15 mouse cellular contexts compared by ENCODE assay signal in genomic region chr2:26556535-26556993, GRCm38 (mm10). TPM values are rescaled to one million over a fixed set of nuclear protein-coding genes. Genes with fewer than 3 reads are reported as not detected.
DNase-seq lines count a peak whose midpoint lies in the region; ATAC-seq lines count a peak whose summit lies in the region.
"Had no signal": no experiment of that assay in that cellular context is flagged by ENCODE, and none has a peak within 500 bp of the region (broad histone marks: within the 10 kb centered on the region; RNA-seq: fewer than 3 reads in every experiment).

No protein-coding gene starts in this region.

- H3K9me3 ChIP-seq in heart, embryonic 12.5 days (replicated peaks): no peaks in the 10 kb centered on the region
- no peaks in the 10 kb centered on the region for H3K9me3 ChIP-seq in heart, embryonic 16.5 days (replicated peaks; ENCODE audit: control insufficient read depth, low read length)
- H3K9me3 ChIP-seq in stomach, embryonic 14.5 days (ENCODE audit: control insufficient read depth, low read depth, low read length): no peaks in the 10 kb centered on the region
- H3K9me3 ChIP-seq: hindbrain, embryonic 15.5 days; neural tube, embryonic 12.5 days had no signal

- H3K27ac ChIP-seq in heart, embryonic 12.5 days (ENCODE audit: poor library complexity, severe bottlenecking): 0 out of 2 replicates have a peak overlapping the region, but pooled peaks have one; percentile 4
- peak overlapping the region; percentile 85 for H3K27ac ChIP-seq in heart, embryonic 16.5 days (ENCODE audit: low read length)
- H3K27ac ChIP-seq in stomach, embryonic 14.5 days (ENCODE audit: low read length): peak overlapping the region; percentile 52; the same call in 1 of the 2 replicates
- H3K27ac ChIP-seq: hindbrain, embryonic 15.5 days; neural tube, embryonic 12.5 days had no signal

- H3K36me3 ChIP-seq in heart, embryonic 12.5 days: no peaks in the 10 kb centered on the region
- H3K36me3 ChIP-seq in heart, embryonic 16.5 days (ENCODE audit: control insufficient read depth, insufficient read depth): no peaks in the 10 kb centered on the region
- no peaks in the 10 kb centered on the region for H3K36me3 ChIP-seq in stomach, embryonic 14.5 days (ENCODE audit: control insufficient read depth, insufficient read depth, low read length)
- H3K36me3 ChIP-seq: hindbrain, embryonic 15.5 days; neural tube, embryonic 12.5 days had no signal

- H3K4me2 ChIP-seq in heart, embryonic 12.5 days: no peak overlapping the region; the same call in 1 of the 2 replicates
- peak overlapping the region; percentile 1; the same call in 1 of the 2 replicates for H3K4me2 ChIP-seq in heart, embryonic 16.5 days (ENCODE audit: low read depth, low read length)
- no peak overlapping the region for H3K4me2 ChIP-seq in stomach, embryonic 14.5 days (replicated peaks; ENCODE audit: low read depth, low read length)
- H3K4me2 ChIP-seq: hindbrain, embryonic 15.5 days; neural tube, embryonic 12.5 days had no signal

- no peak for DNase-seq in heart, adult 8-10 months (ENCODE audit: low spot score)
- DNase-seq in testis, postnatal 14 days (ENCODE audit: low spot score): peak; percentile 54
- DNase-seq in testis, postnatal 10 days (ENCODE audit: low spot score): no peak
- no peak for DNase-seq in embryo, embryonic 10 days (ENCODE audit: low spot score)
- no peak for DNase-seq in left cerebral cortex, postnatal 10 days (ENCODE audit: extremely low spot score in 1 of 2, low spot score in 2 of 2)
- DNase-seq: cerebellum, postnatal 10 days; kidney, postnatal 36 days; right cerebral cortex, postnatal 14 days had no signal

- H3K4me3 ChIP-seq in heart, embryonic 12.5 days: no peak overlapping the region
- no peak overlapping the region for H3K4me3 ChIP-seq in heart, embryonic 16.5 days (ENCODE audit: low read length)
- H3K4me3 ChIP-seq in stomach, embryonic 14.5 days (ENCODE audit: low read depth, low read length): no peak overlapping the region
- H3K4me3 ChIP-seq: hindbrain, embryonic 15.5 days; neural tube, embryonic 12.5 days had no signal

- WGBS in heart, embryonic 12.5 days: 30% methylated on average over 4 of the region's 4 CpGs
- 26% methylated on average over 4 of the region's 4 CpGs for WGBS in heart, embryonic 16.5 days
- 25% methylated on average over 4 of the region's 4 CpGs for WGBS in stomach, embryonic 14.5 days

- peak overlapping the region; percentile 3; the same call in 1 of the 2 replicates for H3K9ac ChIP-seq in heart, embryonic 12.5 days
- no peak overlapping the region; the same call in 1 of the 2 replicates for H3K9ac ChIP-seq in heart, embryonic 16.5 days (ENCODE audit: low read length)
- no peak overlapping the region for H3K9ac ChIP-seq in stomach, embryonic 14.5 days (replicated peaks; ENCODE audit: low read depth, low read length)
- H3K9ac ChIP-seq: hindbrain, embryonic 15.5 days; neural tube, embryonic 12.5 days had no signal

- peaks cover 28% of the 10 kb centered on the region for H3K4me1 ChIP-seq in heart, embryonic 12.5 days (replicated peaks)
- peaks cover 32% of the 10 kb centered on the region for H3K4me1 ChIP-seq in heart, embryonic 16.5 days (ENCODE audit: control insufficient read depth, insufficient read depth, low read length)
- 0 out of 2 replicates have a peak, but pooled peaks cover 5% of the 10 kb centered on the region for H3K4me1 ChIP-seq in stomach, embryonic 14.5 days (ENCODE audit: control insufficient read depth, insufficient read depth, low read length)

- H3K27me3 ChIP-seq in heart, embryonic 12.5 days (replicated peaks): no peaks in the 10 kb centered on the region
- H3K27me3 ChIP-seq in heart, embryonic 16.5 days (ENCODE audit: control insufficient read depth, insufficient read depth, low read length): no peaks in the 10 kb centered on the region
- no peaks in the 10 kb centered on the region for H3K27me3 ChIP-seq in stomach, embryonic 14.5 days (ENCODE audit: control insufficient read depth, insufficient read depth, low read length)
- H3K27me3 ChIP-seq: hindbrain, embryonic 15.5 days; neural tube, embryonic 12.5 days had no signal

- ATAC-seq in heart, embryonic 12.5 days (ENCODE audit: insufficient number of reproducible peaks, low FRiP score): 0 out of 2 replicates have a peak, but pooled peaks have one; percentile 3
- peak; percentile 63; the same call in 1 of the 2 replicates for ATAC-seq in heart, embryonic 16.5 days (replicated peaks; ENCODE audit: extremely low read depth, insufficient read depth, low FRiP score)
- peak; percentile 68 for ATAC-seq in stomach, embryonic 14.5 days (ENCODE audit: insufficient number of reproducible peaks, insufficient read depth, low FRiP score, low read depth)
- ATAC-seq: CD4-positive, CD25-positive, alpha-beta regulatory T cell, adult 4 months had no signal

- intact Hi-C loops in left cerebral cortex, postnatal 10 days (cut with DNase I): no loop called here

RNA-seq across cellular contexts. Expression of gene Egfl7, which starts 23.2 kb away (rescaled TPM):
- 139 and 146 TPM in 2 replicates for polyA plus RNA-seq in heart, embryonic 12.5 days (2016; fragmentation: Nextera tagmentation; extraction: Ambion mirVana)
- total RNA-seq in heart, adult 8-10 months (2022): 100 to 1,000 TPM; 122 to 172 (median 148) TPM
- 188 and 216 TPM in 2 replicates for polyA plus RNA-seq in heart, embryonic 16.5 days (2015; fragmentation: Nextera tagmentation; extraction: Ambion mirVana)
- polyA plus RNA-seq in stomach, embryonic 14.5 days (2014; fragmentation: Nextera tagmentation; extraction: Ambion mirVana): 113 and 120 TPM in 2 replicates
- total RNA-seq in left cerebral cortex, postnatal 10 days (2021): 10 to 100 TPM; 73.5 to 83.0 TPM
- polyA plus RNA-seq: CD4-positive, CD25-positive, alpha-beta regulatory T cell, adult 4 months had no signal

RNA-seq across cellular contexts. Expression of gene Gm20532, which starts 29.9 kb away (rescaled TPM):
- 0.28 TPM in 1 of 2 replicates, not detected in the other for polyA plus RNA-seq in heart, embryonic 12.5 days (2016; fragmentation: Nextera tagmentation; extraction: Ambion mirVana)
- not detected for total RNA-seq in heart, adult 8-10 months (2022)
- not detected in 2 replicates for polyA plus RNA-seq in heart, embryonic 16.5 days (2015; fragmentation: Nextera tagmentation; extraction: Ambion mirVana)
- not detected in 2 replicates for polyA plus RNA-seq in stomach, embryonic 14.5 days (2014; fragmentation: Nextera tagmentation; extraction: Ambion mirVana)
- total RNA-seq in left cerebral cortex, postnatal 10 days (2021): not detected
- total RNA-seq: left cerebral cortex, postnatal 36 days had no signal
- polyA plus RNA-seq: CD4-positive, CD25-positive, alpha-beta regulatory T cell, adult 4 months; hindbrain, embryonic 15.5 days; neural tube, embryonic 12.5 days had no signal

RNA-seq across cellular contexts. Expression of gene Notch1, which starts 40.1 kb away (rescaled TPM):
- 20.4 TPM in 2 replicates for polyA plus RNA-seq in heart, embryonic 12.5 days (2016; fragmentation: Nextera tagmentation; extraction: Ambion mirVana)
- 10 to 100 TPM; 22.2 to 36.5 (median 29.1) TPM for total RNA-seq in heart, adult 8-10 months (2022)
- polyA plus RNA-seq in heart, embryonic 16.5 days (2015; fragmentation: Nextera tagmentation; extraction: Ambion mirVana): 17.9 and 21.8 TPM in 2 replicates
- 29.5 and 31.7 TPM in 2 replicates for polyA plus RNA-seq in stomach, embryonic 14.5 days (2014; fragmentation: Nextera tagmentation; extraction: Ambion mirVana)
- total RNA-seq in left cerebral cortex, postnatal 10 days (2021): 10 to 100 TPM; 26.4 to 30.5 TPM

RNA-seq across cellular contexts. Expression of gene Agpat2, which starts 47.7 kb away (rescaled TPM):
- polyA plus RNA-seq in heart, embryonic 12.5 days (2016; fragmentation: Nextera tagmentation; extraction: Ambion mirVana): 18.4 and 23.2 TPM in 2 replicates
- 10 to 100 TPM; 51.1 to 65.9 (median 60.8) TPM for total RNA-seq in heart, adult 8-10 months (2022)
- 25.9 and 28.5 TPM in 2 replicates for polyA plus RNA-seq in heart, embryonic 16.5 days (2015; fragmentation: Nextera tagmentation; extraction: Ambion mirVana)
- 43.7 and 44.8 TPM in 2 replicates for polyA plus RNA-seq in stomach, embryonic 14.5 days (2014; fragmentation: Nextera tagmentation; extraction: Ambion mirVana)
- 1 to 10 TPM; 1.6 to 2.2 TPM for total RNA-seq in left cerebral cortex, postnatal 10 days (2021)

Comparison
In these comparisons a context has a peak if more than half of its experiments do, and no peak if none do; other contexts are left out.
1. ATAC-seq: peak in every context shown above with its lines; median percentile 68 in stomach, embryonic 14.5 days; 63 in heart, embryonic 16.5 days; 3 in heart, embryonic 12.5 days.
2. H3K27ac ChIP-seq: peak in every context shown above with its lines; median percentile 85 in heart, embryonic 16.5 days; 52 in stomach, embryonic 14.5 days; 4 in heart, embryonic 12.5 days.